Mouse (Mus musculus) lung, postnatal 25 days (tissue): ENCODE data around the gene Mta3.

ENCODE experiments used
- DNase-seq: peaks from one replicate; pipeline ENCODE4 v3.0.0; 2022; ENCODE audit warnings: low spot score

Mta3 gene

DNA sequence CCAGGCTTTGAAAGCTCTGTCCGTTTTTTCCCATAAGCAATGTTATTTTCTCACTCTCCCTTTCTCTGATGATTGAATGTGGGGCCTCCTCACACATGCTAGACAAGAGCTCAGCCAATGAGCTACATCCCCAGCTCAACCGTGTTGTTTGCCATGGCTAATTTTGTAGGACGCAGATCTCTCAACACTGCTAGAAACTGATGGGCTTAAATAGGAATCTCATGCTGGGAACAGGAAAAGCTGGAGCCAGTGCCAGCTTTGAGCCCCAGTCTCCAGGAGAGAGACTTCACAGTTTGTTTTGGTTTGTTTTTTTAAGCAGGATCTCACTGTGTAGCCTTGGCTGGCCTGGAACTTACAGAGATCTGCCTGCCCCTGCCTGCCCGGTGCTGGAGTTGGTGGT lies 53.6 kb downstream of the Mta3 start:
- DNase-seq = no peak

DNA sequence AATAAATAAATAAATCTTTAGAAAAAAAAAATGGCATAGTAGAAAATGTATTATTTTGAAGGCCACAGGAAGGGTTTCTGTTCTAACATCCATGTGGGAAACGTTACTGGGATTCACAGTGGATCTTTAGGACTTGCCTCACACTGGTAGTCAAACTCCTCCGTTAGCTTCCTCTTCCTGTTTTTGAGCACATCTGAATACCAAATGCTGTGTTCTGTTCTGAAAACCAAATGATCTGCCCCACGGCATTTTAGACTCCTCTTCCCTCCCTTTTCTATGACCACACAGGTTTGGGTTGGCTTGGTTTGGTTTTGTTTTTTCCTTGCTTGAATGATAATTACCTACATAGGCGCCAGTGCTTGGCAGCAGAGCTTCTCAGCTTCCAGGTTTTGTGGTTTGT lies 58.6 kb downstream of the Mta3 start:
- DNase-seq = no peak

DNA sequence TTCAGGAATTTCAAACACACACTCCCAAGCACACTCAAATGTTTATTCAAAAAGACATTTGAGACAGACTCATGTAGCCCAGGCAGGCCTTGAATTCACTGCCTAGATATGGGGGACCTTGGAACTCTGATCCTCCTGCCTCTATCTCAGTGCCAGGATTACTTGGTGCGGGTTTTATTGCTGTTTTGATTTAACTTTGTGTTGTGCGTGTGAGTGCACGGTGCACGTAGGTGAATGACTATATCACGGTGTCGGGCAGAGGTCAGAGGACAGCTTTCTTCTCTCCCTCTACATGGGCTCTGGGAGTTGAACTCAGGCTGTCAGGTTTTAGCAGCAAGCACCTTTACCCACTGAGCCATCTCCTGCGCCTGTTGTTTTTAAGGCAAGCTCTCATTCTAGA lies 61.1 kb downstream of the Mta3 start:
- DNase-seq = no peak

DNA sequence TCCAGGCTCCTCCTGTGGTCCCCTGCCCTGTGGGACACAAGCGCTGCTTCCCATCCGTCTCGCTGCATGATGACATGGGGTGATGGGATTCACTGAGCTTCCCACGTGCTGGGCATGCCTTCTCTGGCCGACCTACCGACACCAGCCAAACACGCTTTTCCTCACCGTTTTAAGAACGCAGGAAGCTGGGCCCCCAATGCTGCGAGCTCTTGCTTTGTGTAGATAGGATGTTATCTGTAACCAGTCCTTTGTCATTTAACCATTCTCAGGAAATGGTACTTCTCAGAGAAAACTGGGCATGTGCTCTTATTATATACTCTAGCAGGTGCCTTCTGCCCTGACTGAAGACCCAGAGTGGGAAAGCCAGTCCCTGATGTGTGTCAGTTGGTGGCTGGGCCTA lies 62.3 kb downstream of the Mta3 start:
- DNase-seq = no peak

DNA sequence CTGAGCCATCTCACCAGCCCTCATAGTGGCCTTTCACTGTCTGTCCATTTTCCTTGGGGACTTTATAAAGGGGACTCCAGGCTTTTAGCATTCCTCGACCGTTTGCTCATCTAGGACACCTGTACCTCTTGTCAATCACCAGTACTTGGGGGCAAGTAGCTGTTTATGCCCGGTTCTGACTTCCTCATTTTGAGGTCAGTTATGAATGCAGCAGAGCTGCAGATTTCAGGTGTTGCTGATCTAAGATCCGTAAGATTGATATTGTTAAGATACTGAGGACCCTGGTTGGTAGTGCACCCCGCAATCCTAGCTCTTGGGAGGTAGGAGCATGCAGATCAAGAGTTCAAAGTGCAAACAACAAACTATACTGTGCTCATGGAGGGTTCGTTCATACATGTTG lies 64.4 kb downstream of the Mta3 start:
- DNase-seq = no peak

DNA sequence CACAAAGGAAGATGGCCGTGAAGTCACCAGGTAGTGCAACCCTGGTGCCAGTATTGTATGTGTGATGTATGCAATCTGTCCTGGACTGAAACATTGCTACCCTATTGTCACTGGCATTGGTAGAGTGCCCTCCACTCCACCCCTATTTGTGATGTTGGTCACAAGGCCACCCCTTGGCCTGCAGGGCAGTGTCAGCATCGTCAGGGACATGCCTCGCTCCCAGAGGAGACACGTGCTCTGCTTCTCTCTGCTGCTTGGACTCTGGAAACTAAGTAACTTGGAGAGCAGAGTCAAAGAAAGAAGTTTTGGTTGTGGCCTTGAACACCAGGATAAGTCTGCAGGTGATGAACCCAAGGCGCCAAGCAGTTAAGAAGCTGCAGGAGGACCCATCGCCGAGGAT lies 65.0 kb downstream of the Mta3 start:
- DNase-seq = no peak

DNA sequence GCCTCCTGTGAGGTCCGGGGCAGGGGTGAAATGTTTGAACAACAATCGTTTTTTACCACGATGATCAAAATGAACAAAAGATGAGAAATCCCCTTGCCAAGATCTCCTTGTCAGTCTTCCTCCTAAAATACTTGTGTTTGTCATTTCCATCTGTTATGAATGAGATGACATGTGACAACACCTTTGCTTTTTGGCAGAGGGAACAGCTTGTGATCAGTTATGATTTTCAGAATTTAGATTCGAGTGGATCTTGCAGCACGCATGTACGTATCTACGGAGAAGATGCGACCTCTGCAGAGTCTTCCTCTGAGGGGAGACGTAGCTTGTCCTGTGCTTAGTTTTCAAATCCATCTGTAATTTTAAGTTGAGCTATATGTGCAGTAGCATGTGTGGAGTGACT lies 66.1 kb downstream of the Mta3 start:
- DNase-seq = no peak

DNA sequence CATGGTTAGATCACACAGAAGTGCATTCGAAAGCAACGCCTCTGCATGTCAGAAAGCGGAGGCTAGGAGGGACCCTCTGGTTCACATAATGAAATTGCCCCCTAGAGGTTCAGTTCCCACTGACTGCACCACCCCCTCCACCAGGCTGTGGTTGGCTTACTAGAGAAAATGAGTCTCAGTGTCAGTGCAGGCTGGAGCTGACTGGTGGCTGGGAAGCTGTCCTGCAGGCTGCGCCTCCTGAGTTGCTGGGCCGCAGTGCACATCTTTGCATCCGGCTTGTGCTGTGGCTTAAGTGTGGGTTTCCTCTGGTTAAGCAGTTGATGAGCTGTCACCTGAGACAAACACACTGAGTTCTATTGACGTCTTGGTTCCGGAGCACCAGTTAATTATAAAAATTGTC lies 66.7 kb downstream of the Mta3 start:
- DNase-seq = peak; percentile 27

DNA sequence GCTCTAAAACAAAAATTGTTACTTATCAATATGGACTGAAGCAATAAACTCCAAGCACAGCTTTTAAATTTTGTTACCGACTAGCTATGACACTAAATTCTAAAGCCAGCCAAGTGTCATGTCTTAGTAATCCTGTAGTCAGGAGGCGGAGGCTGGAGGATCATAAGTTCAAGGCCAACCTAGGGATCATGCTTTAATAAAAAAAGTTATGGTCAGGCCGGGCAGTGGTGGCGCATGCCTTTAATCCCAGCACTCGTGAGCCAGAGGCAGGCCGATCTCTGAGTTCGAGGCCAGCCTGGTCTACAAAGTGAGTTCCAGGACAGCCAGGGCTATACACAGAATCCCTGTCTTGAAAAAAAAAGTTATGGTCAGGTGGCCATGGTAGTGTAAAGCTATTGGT lies 71.0 kb downstream of the Mta3 start:
- DNase-seq = no peak

DNA sequence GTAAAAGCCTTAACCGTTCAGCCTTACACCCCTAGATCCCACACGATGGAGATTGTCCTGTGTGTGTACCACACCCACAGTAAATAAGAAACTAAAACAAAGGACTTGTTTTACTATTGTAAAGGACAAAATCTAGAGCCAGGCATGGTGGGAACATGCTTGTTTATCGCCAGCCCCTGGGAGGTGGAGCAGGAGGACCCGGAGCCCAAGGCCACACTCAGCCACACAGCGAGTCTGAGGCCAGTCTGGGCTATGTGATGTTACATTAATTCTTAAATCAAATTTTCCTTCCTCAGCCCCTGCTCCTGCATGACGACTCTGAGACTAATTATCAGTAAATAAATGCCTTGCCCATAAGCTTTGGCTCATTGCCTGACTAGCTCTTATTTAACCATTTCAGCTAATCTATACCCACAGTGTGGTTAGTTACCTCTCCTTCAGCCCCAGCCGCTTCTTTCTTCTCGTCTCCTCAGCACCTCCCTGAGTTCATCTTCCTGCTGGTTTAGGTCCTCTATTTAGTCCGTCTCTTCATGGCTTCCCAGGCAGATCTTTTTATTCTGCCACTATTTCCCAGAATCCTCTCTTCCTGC lies 71.6 kb downstream of the Mta3 start:
- no peak for DNase-seq

DNA sequence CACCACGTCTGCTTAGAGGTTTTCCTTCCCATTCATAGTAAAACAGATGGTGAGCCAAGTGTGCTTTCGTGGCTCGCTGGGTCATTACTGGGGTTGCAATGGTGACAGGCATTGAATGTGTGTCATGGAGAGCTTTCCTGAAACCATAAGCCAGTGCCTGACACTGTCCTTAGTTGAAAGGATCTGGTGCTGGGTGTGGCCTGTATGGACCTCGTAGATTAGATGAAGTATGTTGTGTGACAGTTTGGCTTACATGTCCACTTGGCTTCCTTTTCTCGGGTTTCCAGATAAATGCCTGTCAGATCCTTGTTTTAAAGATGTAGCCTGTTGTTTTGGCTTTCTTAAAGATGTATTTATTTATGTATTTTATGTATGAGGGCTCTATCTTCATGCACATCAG lies 74.3 kb downstream of the Mta3 start:
- DNase-seq = no peak

DNA sequence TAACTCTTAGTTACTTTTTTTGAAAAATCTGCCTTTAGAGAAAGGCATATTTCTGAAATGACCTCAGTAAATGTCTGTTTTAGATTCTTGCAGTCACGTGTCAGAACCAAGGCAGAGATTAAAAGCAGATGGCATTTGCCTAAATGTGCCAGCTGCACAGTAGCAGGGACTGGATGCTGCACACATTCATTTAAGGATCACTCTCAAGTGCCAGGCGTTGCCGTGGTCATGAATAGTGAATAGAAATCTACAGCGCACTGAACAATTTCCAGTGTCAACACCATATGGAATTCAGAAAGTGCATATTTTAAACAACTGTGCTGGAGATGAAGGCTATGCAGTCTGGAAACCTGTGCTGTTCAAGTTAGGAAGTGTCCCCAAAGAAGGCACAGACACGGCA lies 76.8 kb downstream of the Mta3 start:
- DNase-seq = no peak

DNA sequence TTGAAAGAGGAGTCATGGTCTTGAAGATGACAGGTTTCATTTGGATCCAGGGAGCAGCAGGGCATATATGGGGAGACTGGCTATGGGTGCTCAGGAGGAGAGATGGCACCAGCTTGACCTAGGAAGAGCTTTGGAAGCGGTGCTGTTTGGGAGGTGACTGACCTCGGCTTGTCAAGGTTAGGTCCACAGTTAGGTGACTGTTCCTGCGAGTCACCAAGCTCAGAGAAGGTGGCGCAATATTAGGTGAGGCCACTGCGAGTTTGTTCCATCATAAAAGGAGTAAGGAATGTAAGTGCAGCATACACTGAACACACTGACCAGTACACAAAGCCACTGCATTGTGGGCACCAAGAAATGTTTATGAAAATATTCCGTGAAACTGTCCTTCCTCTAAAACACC lies 80.5 kb downstream of the Mta3 start:
- no peak for DNase-seq

DNA sequence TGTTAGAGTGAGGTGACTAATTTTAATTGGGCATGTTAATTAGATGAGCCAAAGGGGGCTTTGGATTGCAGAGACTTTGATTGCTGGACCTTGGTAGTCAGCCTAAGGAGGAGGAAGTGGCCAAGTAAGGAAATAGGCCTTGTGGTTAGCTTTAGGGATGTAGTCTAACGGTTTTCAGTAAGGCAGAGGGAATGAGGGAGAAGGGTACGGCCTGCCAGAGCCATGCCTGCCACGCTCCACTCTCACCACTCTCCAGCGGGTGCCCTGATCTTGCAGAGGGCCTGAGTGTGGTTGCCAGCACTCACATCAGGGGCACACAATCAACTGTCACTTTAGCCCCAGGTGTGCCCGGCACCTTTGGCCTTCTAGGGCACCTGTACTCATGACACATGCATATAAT lies 84.2 kb downstream of the Mta3 start:
- DNase-seq = no peak

DNA sequence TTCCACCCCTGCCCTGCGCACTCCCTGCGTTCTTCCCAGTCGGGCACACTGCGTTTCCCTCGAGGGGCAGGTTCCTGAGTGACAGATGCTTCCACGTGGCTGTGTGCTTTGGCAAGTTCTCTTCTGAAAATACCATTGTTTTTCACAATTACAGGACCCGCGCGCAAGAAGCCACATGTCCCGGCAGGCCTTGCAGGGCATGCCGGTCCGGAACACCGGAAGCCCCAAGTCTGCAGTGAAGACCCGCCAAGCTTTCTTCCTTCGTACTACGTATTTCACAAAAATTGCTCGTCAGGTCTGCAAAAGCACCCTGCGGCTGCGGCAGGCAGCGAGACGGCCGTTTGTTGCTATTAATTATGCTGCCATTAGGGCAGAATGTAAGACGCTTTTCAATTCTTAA lies 86.4 kb downstream of the Mta3 start:
- no peak for DNase-seq

DNA sequence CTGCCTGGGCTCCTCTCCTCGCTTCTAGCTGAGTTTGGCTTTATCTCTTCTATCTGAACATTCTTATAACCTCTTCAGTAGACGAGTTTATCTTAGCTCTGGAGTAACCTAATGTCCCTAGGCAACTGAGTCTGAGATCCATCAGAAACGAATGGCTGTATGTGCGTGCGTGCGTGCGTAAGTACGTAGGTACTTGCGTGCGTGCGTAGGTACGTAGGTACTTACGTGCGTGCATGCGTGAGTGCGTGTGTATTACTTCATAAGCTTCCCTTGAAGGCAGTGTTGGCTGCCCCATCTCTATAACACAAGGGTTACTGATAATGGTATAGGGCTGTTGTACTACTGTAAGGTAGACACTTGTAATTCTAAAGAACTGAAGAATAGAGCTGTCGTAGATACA lies 89.2 kb downstream of the Mta3 start:
- no peak for DNase-seq

DNA sequence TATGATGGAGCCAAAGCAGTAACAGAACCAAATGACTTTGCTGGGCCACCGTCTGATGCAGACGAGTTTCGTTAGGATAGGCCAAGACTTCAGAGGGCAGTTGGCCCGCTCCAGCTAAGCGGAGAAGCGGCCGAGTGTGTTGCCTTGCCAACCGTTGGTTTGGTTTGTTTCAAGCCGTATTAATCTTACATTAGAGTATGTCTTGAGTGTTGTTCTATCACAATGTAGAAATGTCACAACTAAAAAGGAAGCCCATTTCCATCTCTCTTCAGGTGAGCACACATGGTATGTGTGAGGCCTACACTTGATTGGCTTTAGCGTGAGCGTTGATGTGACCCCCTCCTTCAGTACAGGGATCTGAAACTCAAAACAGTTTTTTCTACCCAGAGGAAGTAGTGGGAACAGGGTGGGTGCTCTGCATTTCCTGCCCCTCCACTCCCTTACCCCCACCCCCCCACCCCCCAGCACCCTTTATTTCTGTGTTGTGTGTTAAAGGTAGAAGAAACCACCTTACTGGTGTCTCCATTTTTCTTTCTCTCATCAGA lies 93.6 kb downstream of the Mta3 start:
- peak; percentile 35 for DNase-seq

DNA sequence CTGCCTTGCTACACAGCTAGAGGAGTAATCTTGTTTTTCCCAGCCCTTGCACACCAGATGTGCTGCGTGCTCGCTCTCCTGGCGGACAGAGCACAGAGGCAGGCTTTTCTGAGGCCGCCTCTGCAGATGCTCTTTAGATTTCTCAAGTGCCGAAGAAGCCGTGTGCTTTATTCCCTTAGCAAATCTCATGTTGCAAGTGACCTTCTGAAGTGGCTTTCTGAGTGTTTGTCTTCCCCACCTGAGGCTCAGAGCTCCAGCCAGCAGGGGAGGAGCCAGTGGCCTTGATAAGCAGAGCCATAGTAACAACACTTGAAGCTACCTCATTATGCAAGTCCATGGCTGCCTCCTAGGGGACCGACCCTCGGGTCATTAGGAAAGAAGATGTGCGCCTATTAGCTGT lies 98.0 kb downstream of the Mta3 start:
- DNase-seq = peak; percentile 91

DNA sequence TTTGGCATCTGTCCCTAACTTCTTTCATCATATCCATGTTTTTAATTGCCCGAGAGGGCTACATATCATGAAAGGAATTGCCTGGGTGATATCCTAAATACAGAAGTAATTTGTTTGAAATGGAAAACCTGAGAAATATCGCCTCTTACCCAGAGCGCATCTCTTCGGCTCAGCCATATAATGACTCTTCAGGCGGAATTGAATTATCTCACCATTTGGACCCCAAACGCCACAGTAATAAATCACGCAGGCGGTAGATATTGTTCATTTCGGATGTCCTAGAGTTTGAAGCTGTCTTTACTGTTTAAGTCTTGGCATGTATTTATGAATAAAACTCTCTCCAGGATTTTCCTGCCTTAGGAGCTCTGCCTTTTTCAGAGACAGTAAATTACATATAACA lies 99.1 kb downstream of the Mta3 start:
- DNase-seq = no peak

DNA sequence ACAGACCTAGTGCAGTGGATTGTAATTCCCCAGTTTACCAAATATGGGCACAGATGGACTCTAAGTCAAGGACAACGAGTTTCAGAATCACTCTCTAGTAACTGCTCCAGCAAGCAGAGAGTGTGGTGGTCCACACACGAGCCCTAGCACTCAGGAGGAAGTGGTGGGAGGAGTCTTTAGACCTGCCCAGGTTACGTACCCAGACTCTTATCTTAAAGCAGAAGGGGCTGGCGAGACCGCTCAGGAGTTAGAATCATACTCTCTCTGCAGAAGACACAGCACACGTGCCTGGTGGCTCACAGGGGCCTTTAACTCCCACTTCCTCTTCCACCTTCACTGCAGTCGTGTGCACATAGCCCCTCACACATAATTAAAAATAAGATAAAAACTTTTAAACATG lies 101.4 kb downstream of the Mta3 start:
- DNase-seq = no peak

DNA sequence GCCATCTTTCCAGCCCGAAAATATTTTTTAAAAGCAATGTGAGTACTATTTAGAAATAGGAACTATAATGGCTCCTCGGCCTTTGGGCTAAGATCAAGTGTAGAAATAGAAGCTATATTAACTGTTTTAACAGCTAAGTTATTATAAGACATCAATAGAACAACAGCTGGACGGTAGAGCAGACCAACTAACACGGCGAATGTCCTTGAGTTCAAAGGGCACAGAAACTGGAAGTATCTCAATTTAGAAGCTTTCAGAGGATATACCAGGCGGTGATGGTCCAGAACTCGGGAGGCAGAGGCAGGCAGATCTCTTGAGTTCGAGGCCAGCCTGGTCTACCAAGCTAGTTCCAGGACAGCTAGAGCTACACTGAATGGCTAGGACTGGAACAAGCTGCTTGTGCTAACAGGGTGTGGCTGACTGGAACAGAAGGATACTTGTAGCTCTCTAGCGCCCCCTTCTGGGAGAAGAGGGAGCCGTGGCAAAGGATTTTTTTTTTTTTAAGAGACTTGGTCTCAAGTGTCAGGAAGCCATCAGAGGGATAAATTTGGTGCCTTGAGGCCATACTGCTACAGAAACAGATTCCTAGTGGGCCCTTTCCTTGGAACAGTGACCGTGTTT lies 101.9 kb downstream of the Mta3 start:
- peak; percentile 80 for DNase-seq

DNA sequence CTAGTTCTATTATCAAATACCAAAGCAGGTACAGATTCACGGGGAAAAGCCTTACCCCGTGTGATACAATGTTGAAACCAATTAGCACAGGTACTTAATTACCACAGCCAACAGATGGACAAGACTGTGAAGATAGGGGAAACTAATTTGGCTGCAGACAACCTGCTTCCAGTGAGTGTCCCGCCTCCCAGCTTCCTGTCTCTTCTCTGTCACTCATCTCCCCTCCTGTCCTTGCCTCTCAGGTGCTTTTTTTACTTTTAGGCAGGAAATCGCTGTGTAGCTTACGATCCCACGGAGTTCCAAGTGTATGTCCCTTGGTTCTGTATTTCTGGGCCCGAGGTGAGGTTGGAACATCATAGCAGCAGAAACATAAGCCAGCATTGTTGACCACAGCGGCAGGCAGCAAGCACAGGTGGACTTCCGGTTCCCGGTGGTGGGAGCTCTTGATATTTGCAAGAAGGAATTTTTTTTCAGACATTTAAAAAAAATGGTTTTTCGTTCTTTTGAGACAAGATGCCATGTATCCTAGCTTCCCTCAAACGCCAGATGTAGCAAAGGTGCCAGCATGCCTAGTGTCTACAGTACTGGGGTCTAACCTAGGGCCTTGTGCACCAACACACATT lies 102.6 kb downstream of the Mta3 start:
- no peak for DNase-seq

DNA sequence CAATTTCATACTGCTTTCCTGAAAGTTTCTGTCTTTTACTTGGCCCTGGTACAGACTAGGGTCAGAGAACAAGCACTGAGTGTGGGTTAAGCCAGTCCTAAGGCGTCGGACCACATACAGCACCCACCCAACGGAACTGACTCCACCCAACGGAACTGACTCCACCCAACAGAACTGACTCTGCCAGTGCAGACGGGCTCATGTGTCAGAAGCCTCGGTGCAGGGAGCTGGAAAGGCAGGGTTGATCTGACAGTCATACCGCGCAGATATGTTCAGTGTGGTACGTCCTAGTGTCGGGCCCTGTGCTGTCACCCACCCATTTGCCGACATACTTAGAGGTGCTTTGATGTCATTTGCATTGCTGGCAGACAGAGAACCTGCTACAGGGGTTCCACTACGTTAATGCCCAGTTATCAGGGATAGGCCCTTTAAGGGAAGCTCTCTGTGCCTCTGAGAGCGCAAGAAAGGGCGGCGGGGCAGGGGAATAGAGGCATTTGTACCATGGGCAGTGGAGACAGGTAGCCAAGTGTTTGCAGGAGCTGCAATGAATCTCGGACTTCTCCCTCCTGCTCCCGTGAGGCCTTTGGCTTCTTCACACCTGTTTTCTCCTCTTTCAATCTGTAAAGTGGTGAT lies 103.3 kb downstream of the Mta3 start:
- DNase-seq = no peak
